Mouse (Mus musculus) hindbrain, embryonic 11.5 days (tissue): ENCODE measurements around the gene Fgfr2. TPM values are rescaled to one million over a fixed set of nuclear protein-coding genes. Genes with fewer than 3 reads are reported as not detected.
A peak's percentile ranks its signal among the peaks of the same experiment; 100 is the strongest.

Experiments
- ATAC-seq: fragments of 200-750 bp; cut with Nextera tagmentation; 2 replicates; pipeline ENCODE4 v1.8.0; 2017; ENCODE audit warnings: mild to moderate bottlenecking, moderate TSS enrichment, moderate library complexity; ENCODE audit not compliant: low FRiP score
- DNase-seq: peaks from one replicate; pipeline ENCODE4 v3.0.0-alpha.2; 2015; ENCODE audit warnings: low spot score
- H3K27ac ChIP-seq: fragments of 300-500 bp; sonication (generic); 2 replicates; pipeline ENCODE4 v1.5.1; 2014; ENCODE audit warnings: mild to moderate bottlenecking, low read depth, low read length
- H3K27me3 ChIP-seq: fragments of 300-500 bp; sonication (generic); 2 replicates; pipeline ENCODE4 v1.6.1; 2014; ENCODE audit warnings: mild to moderate bottlenecking, low read length, moderate library complexity, mixed read lengths; ENCODE audit not compliant: control insufficient read depth, insufficient read depth
- H3K36me3 ChIP-seq: fragments of 300-500 bp; sonication (generic); 2 replicates; pipeline ENCODE4 v1.6.1; 2014; ENCODE audit warnings: mild to moderate bottlenecking, low read length, moderate library complexity, mixed read lengths; ENCODE audit not compliant: control insufficient read depth, insufficient read depth
- H3K4me1 ChIP-seq: fragments of 300-500 bp; sonication (generic); replicated peaks from 2 replicates; pipeline ENCODE4 v1.6.1; 2014; ENCODE audit warnings: low read length, mixed read lengths; ENCODE audit not compliant: control insufficient read depth, insufficient read depth
- H3K4me2 ChIP-seq: fragments of 300-500 bp; sonication (generic); replicated peaks from 2 replicates; pipeline ENCODE4 v1.6.1; 2014; ENCODE audit warnings: mild to moderate bottlenecking, low read depth, low read length
- H3K4me3 ChIP-seq: fragments of 300-500 bp; sonication (generic); 2 replicates; pipeline ENCODE4 v1.5.1; 2014; ENCODE audit warnings: low read depth, low read length
- H3K9ac ChIP-seq: fragments of 300-500 bp; sonication (generic); 2 replicates; pipeline ENCODE4 v1.6.1; 2014; ENCODE audit warnings: low read depth, low read length
- H3K9me3 ChIP-seq: fragments of 300-500 bp; sonication (generic); 2 replicates; pipeline ENCODE4 v1.6.1; 2016; ENCODE audit warnings: low read length; ENCODE audit not compliant: control insufficient read depth
- WGBS: fragments of 180-500 bp; shearing (Covaris S2); extraction: QIAGEN DNeasy Blood & Tissue Kit; methylation state at CpG from one replicate; pipeline ENCODE4 v1.1.7; 2014; 5-methylcytosine and 5-hydroxymethylcytosine counted together
- polyA plus RNA-seq: library from polyadenylated mRNA; unstranded; fragments of >200 nt; fragmentation: Nextera tagmentation; extraction: Ambion mirVana; gene quantifications from 2 replicates; pipeline ENCODE4 v1.2.1, GENCODE M21; 2014

The Fgfr2 gene
- polyA plus RNA-seq, 1 experiment from 2014 or later: 71.3 TPM

GRCm38 (mm10) chr7:130656965-130657364 lies 2466.2 kb downstream of the Fgfr2 start:
- Histone ChIP-seq H3K27ac (no peak overlapping the region), H3K9ac (no peak overlapping the region), H3K4me1 (no peaks in the 10 kb centered on the region; the same call in 1 of the 2 replicates), H3K36me3 (no peaks in the 10 kb centered on the region), H3K27me3 (no peaks in the 10 kb centered on the region), H3K4me2 (no peak overlapping the region), H3K4me3 (no peak overlapping the region), H3K9me3 (no peaks in the 10 kb centered on the region)
- DNase-seq (no peak), ATAC-seq (no peak)
- WGBS: 90% methylated on average over 8 of the region's 8 CpGs

- Histone ChIP-seq H3K9ac (no peak overlapping the region), H3K4me2 (no peak overlapping the region), H3K9me3 (no peaks in the 10 kb centered on the region), H3K27me3 (no peaks in the 10 kb centered on the region), H3K36me3 (no peaks in the 10 kb centered on the region), H3K27ac (no peak overlapping the region), H3K4me1 (no peaks in the 10 kb centered on the region; the same call in 1 of the 2 replicates), H3K4me3 (no peak overlapping the region)
- ATAC-seq: no peak
- WGBS: 77% methylated on average over 2 of the region's 2 CpGs
- no peak for DNase-seq
Observed at GRCm38 (mm10) chr7:130654562-130654961, 2468.6 kb downstream of the Fgfr2 start.

GRCm38 (mm10) chr7:130653036-130653555 lies 2470.1 kb downstream of the Fgfr2 start:
- no peaks in the 10 kb centered on the region for H3K27me3 ChIP-seq
- no peaks in the 10 kb centered on the region for H3K9me3 ChIP-seq
- DNase-seq: no peak
- no peak overlapping the region for H3K9ac ChIP-seq
- no peak overlapping the region for H3K4me2 ChIP-seq
- ATAC-seq: no peak
- WGBS: 75% methylated on average over 6 of the region's 6 CpGs
- no peaks in the 10 kb centered on the region for H3K36me3 ChIP-seq
- no peaks in the 10 kb centered on the region; the same call in 1 of the 2 replicates for H3K4me1 ChIP-seq
- H3K27ac ChIP-seq: no peak overlapping the region
- H3K4me3 ChIP-seq: no peak overlapping the region

- H3K4me1 ChIP-seq: peaks cover 4% of the 10 kb centered on the region
Observed at GRCm38 (mm10) chr7:130650621-130651020, 2472.5 kb downstream of the Fgfr2 start.

GRCm38 (mm10) chr7:130649257-130649656 lies 2473.9 kb downstream of the Fgfr2 start:
- Histone ChIP-seq H3K4me2 (no peak overlapping the region), H3K27ac (no peak overlapping the region), H3K4me1 (peaks cover 4% of the 10 kb centered on the region), H3K9ac (no peak overlapping the region), H3K4me3 (no peak overlapping the region), H3K36me3 (no peaks in the 10 kb centered on the region), H3K9me3 (no peaks in the 10 kb centered on the region), H3K27me3 (no peaks in the 10 kb centered on the region)
- ATAC-seq (no peak), DNase-seq (no peak)
- 39% methylated on average over 7 of the region's 7 CpGs for WGBS

More at GRCm38 (mm10) chr7:130650621-130651020, 2472.5 kb downstream of the Fgfr2 start:
- Histone ChIP-seq H3K36me3 (no peaks in the 10 kb centered on the region), H3K9ac (no peak overlapping the region), H3K27me3 (no peaks in the 10 kb centered on the region), H3K27ac (no peak overlapping the region), H3K4me2 (no peak overlapping the region), H3K4me3 (no peak overlapping the region), H3K9me3 (no peaks in the 10 kb centered on the region)
- DNase-seq: no peak
- ATAC-seq: no peak
- 87% methylated on average over 5 of the region's 5 CpGs for WGBS

GRCm38 (mm10) chr7:130648061-130648460 lies 2475.1 kb downstream of the Fgfr2 start:
- H3K4me2 ChIP-seq: no peak overlapping the region
- no peak overlapping the region for H3K4me3 ChIP-seq
- no peak overlapping the region for H3K27ac ChIP-seq
- H3K27me3 ChIP-seq: no peaks in the 10 kb centered on the region
- H3K4me1 ChIP-seq: peaks cover 4% of the 10 kb centered on the region
- no peak for ATAC-seq
- H3K9ac ChIP-seq: no peak overlapping the region
- no peak for DNase-seq
- no peaks in the 10 kb centered on the region for H3K36me3 ChIP-seq
- WGBS: 80% methylated on average over 4 of the region's 4 CpGs
- no peaks in the 10 kb centered on the region for H3K9me3 ChIP-seq

GRCm38 (mm10) chr7:130646762-130647139 lies 2476.4 kb downstream of the Fgfr2 start:
- Histone ChIP-seq H3K9ac (peak overlapping the region; percentile 60), H3K27ac (peak overlapping the region; percentile 31; the same call in 1 of the 2 replicates), H3K4me2 (peak overlapping the region; percentile 84), H3K9me3 (no peaks in the 10 kb centered on the region), H3K36me3 (no peaks in the 10 kb centered on the region), H3K4me3 (peak overlapping the region; percentile 48), H3K4me1 (peaks cover 4% of the 10 kb centered on the region), H3K27me3 (no peaks in the 10 kb centered on the region)
- DNase-seq (peak; percentile 79), ATAC-seq (peak; percentile 75)
- under 1% methylated on average over 18 of the region's 18 CpGs for WGBS

- DNase-seq (peak; percentile 79), ATAC-seq (peak; percentile 88)
- H3K4me3 ChIP-seq: peak overlapping the region; percentile 48
- peak overlapping the region; percentile 31 for H3K27ac ChIP-seq
- peaks cover 4% of the 10 kb centered on the region for H3K4me1 ChIP-seq
- H3K9me3 ChIP-seq: no peaks in the 10 kb centered on the region
- H3K36me3 ChIP-seq: no peaks in the 10 kb centered on the region
- no peaks in the 10 kb centered on the region for H3K27me3 ChIP-seq
- under 1% methylated on average over 49 of the region's 55 CpGs for WGBS
- H3K4me2 ChIP-seq: peak overlapping the region; percentile 84
- peak overlapping the region; percentile 60 for H3K9ac ChIP-seq
Observed at GRCm38 (mm10) chr7:130645994-130646761, 2477.0 kb downstream of the Fgfr2 start.
